Mouse (Mus musculus): ENCODE data around the gene Gal3st1.

DNA sequence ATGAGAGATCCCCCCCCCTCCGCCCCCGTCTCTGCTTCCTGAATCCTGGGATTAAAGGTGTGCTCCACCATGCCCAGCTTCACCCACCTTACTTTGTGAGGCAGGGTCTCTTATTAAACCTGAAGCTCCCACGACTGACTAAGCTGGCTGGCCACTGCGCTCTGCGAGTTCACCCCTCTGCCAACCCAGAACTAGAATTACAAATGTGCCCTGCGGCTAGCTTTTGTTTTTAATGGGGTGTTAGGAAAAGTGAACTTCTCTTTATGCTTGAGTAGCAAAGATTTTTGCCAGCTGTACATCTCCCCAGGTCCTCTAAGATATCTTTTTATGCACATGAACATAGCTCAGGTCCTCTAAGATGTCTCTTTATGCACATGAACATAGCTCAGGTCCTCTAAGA lies 10.5 kb downstream of the Gal3st1 start:
- no peak for TF ChIP-seq CTCF (IDR thresholded peaks at IDR 0.05; ENCODE audit: low read depth)
- TF ChIP-seq EP300 (IDR thresholded peaks at IDR 0.05; ENCODE audit: low read depth), result no peak

Measured in liver, postnatal 0 days (tissue).